Mouse (Mus musculus) neural tube, embryonic 14.5 days (tissue): ENCODE measurements around the gene Capn12. TPM values are rescaled to one million over a fixed set of nuclear protein-coding genes. Genes with fewer than 3 reads are reported as not detected.
A peak's percentile ranks its signal among the peaks of the same experiment; 100 is the strongest.

Source experiments
- ATAC-seq: fragments of 200-750 bp; cut with Nextera tagmentation; 2 replicates; pipeline ENCODE4 v1.8.0; 2017; ENCODE audit warnings: low read depth, mild to moderate bottlenecking, moderate TSS enrichment, moderate library complexity
- H3K27ac ChIP-seq: fragments of 300-500 bp; sonication (generic); 2 replicates; pipeline ENCODE4 v1.5.1; 2014; ENCODE audit warnings: low read depth, mild to moderate bottlenecking, control low read depth, low read length, moderate library complexity, mixed read lengths
- H3K27me3 ChIP-seq: fragments of 300-500 bp; sonication (generic); 2 replicates; pipeline ENCODE4 v1.6.1; 2014; ENCODE audit warnings: low read length; ENCODE audit not compliant: control insufficient read depth, insufficient read depth
- H3K36me3 ChIP-seq: fragments of 300-500 bp; sonication (generic); 2 replicates; pipeline ENCODE4 v1.6.1; 2014; ENCODE audit warnings: low read length, mixed read lengths; ENCODE audit not compliant: control insufficient read depth, insufficient read depth
- H3K4me1 ChIP-seq: fragments of 300-500 bp; sonication (generic); 2 replicates; pipeline ENCODE4 v1.6.1; 2014; ENCODE audit warnings: low read length; ENCODE audit not compliant: control insufficient read depth, insufficient read depth
- H3K4me2 ChIP-seq: fragments of 300-500 bp; sonication (generic); 2 replicates; pipeline ENCODE4 v1.6.1; 2014; ENCODE audit warnings: mild to moderate bottlenecking, low read depth, low read length, control low read depth
- H3K4me3 ChIP-seq: fragments of 300-500 bp; sonication (generic); 2 replicates; pipeline ENCODE4 v1.5.1; 2014; ENCODE audit warnings: low read depth, low read length, control low read depth, mixed read lengths
- H3K9ac ChIP-seq: fragments of 300-500 bp; sonication (generic); replicated peaks from 2 replicates; pipeline ENCODE4 v1.6.1; 2014; ENCODE audit warnings: low read depth, mild to moderate bottlenecking, control low read depth, low read length, mixed read lengths
- H3K9me3 ChIP-seq: fragments of 300-500 bp; sonication (generic); 2 replicates; pipeline ENCODE4 v1.6.1; 2016; ENCODE audit warnings: low read length; ENCODE audit not compliant: control insufficient read depth
- WGBS: fragments of 180-500 bp; shearing (Covaris S2); extraction: QIAGEN DNeasy Blood & Tissue Kit; methylation state at CpG from one replicate; pipeline ENCODE4 v1.1.7; 2014; 5-methylcytosine and 5-hydroxymethylcytosine counted together
- polyA plus RNA-seq: library from polyadenylated mRNA; unstranded; fragments of >200 nt; fragmentation: Nextera tagmentation; extraction: Ambion mirVana; gene quantifications from 2 replicates; pipeline ENCODE4 v1.2.1, GENCODE M21; 2014

Gene Capn12
- polyA plus RNA-seq, 1 experiment from 2014 or later: 0.90 TPM

DNA sequence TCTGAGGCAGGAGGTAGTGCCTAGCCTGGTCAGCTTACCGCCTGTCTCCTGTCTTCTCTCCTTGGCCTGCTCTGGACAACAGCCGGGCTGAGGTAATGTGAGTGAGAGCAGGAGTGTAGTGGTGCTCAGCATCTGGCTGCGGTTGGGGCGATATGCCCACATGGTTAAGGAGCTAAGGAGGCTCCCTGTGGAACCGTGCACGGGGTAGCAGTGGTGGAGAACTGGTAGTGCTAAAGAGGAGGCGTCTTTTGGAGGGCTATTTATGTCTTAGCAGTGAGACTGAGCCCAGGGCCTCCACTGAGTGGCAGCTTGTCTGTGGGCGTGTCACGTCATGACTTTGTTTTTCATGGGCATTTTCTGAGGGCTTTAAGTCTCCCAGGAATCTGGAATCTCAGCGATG, 22.6 kb downstream of the Capn12 start:
- ATAC-seq: no peak
- Histone ChIP-seq H3K9ac (no peak overlapping the region), H3K27ac (no peak overlapping the region), H3K4me1 (no peaks in the 10 kb centered on the region), H3K4me2 (no peak overlapping the region), H3K9me3 (no peaks in the 10 kb centered on the region), H3K36me3 (peaks cover 79% of the 10 kb centered on the region), H3K4me3 (no peak overlapping the region), H3K27me3 (no peaks in the 10 kb centered on the region)
- whole genome bisulfite sequencing: 94% methylated on average over 10 of the region's 10 CpGs

DNA sequence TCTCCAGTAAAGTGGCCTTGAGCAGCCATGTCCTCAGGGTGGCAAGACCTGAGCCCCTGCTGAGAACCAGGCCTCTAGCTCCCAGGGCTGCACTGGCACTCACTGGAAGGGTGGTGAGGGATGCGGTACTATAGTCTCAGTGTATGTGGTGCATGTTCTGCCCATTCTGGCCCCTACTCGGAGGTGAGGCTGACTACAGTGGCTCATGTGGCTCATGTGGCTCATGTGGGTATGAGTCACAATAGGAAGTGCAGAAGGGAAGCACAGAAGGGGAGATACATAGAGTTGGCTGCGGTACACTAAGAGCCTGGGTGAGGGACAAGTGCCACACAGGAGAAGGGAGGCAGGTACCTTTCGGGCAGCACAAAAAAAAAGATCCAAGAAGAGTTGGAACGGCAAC, 26.0 kb downstream of the Capn12 start:
- no peaks in the 10 kb centered on the region for H3K9me3 ChIP-seq
- peaks cover 88% of the 10 kb centered on the region for H3K36me3 ChIP-seq
- WGBS: 97% methylated on average over 5 of the region's 5 CpGs
- H3K4me3 ChIP-seq: no peak overlapping the region
- H3K4me1 ChIP-seq: no peaks in the 10 kb centered on the region
- H3K4me2 ChIP-seq: no peak overlapping the region
- H3K27me3 ChIP-seq: no peaks in the 10 kb centered on the region
- no peak overlapping the region for H3K9ac ChIP-seq
- ATAC-seq: no peak
- no peak overlapping the region for H3K27ac ChIP-seq

DNA sequence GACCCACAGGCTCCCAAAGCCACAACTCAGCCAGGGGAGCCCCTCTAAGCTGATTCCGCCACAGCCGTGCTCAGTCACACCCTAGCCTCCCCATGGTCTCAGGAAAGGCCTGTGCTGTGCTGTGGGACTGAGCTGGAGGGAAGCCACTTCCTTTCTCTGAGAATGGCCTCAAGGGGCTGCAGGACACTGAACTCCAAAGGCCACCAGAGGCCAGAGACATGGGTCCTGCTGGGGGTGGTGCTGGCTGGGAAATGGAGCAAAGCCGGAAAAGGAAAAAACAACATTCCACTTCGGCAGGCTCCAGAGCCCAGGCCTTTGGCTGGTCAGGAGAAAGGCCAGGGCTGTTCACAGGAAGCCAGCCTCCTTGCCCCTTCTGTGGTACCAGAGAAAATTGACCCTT, 30.4 kb downstream of the Capn12 start:
- H3K9ac ChIP-seq: no peak overlapping the region
- WGBS: 75% methylated on average over 4 of the region's 4 CpGs
- H3K9me3 ChIP-seq: no peaks in the 10 kb centered on the region
- no peak overlapping the region for H3K27ac ChIP-seq
- no peaks in the 10 kb centered on the region for H3K4me1 ChIP-seq
- H3K4me2 ChIP-seq: no peak overlapping the region
- H3K27me3 ChIP-seq: no peaks in the 10 kb centered on the region
- H3K36me3 ChIP-seq: peaks cover 79% of the 10 kb centered on the region
- ATAC-seq: no peak
- no peak overlapping the region for H3K4me3 ChIP-seq

DNA sequence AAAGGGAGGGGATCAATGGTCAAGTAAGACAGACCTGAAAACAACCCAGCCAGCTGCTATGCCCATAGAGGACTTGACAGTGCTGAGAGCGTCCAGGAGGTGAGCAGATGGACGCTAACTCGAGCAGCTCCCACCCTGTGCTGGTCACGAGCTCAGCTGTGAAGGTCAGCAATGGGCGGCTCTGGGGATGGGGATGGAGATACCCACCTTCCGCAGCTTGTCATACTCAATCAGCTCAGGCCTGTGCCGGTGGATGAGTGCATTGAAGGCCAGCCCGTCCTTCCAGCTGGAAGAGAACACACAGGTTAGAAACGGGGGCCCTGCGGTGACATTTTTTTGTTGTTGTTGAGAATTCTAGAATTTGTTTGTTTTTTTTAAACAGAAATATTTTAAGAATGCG, 31.9 kb downstream of the Capn12 start:
- H3K36me3 ChIP-seq: peaks cover 69% of the 10 kb centered on the region
- 85% methylated on average over 11 of the region's 11 CpGs for WGBS
- no peak for ATAC-seq

DNA sequence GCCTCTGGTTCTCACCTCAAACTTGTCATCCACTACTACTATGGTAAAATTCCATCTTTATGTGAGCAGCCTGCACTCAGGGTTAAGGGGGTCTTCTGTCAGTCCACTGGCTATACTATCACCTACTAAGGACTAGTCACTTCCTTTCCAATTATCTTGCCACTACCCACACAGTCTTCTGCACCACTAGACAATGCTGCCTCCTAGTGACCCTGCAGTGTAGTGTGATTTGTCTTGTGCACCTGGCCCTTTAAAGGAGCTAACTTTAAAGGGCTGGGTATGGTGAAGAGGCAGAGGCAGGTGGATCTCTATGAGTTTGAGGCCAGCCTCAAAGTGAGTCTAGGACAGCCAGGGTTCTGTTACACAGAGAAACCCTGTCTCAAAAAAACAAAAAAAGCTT, 35.3 kb downstream of the Capn12 start:
- Histone ChIP-seq H3K27me3 (no peaks in the 10 kb centered on the region), H3K27ac (no peak overlapping the region), H3K4me2 (no peak overlapping the region), H3K4me1 (peaks cover 7% of the 10 kb centered on the region; the same call in 1 of the 2 replicates), H3K9ac (no peak overlapping the region), H3K4me3 (no peak overlapping the region), H3K9me3 (no peaks in the 10 kb centered on the region), H3K36me3 (peaks cover 46% of the 10 kb centered on the region)
- ATAC-seq: no peak

More for the DNA sequence above, 31.9 kb downstream of the Capn12 start:
- no peak overlapping the region for H3K4me3 ChIP-seq
- no peaks in the 10 kb centered on the region for H3K4me1 ChIP-seq
- no peak overlapping the region for H3K4me2 ChIP-seq
- H3K27me3 ChIP-seq: no peaks in the 10 kb centered on the region
- no peak overlapping the region for H3K27ac ChIP-seq
- H3K9ac ChIP-seq: no peak overlapping the region
- no peaks in the 10 kb centered on the region for H3K9me3 ChIP-seq

DNA sequence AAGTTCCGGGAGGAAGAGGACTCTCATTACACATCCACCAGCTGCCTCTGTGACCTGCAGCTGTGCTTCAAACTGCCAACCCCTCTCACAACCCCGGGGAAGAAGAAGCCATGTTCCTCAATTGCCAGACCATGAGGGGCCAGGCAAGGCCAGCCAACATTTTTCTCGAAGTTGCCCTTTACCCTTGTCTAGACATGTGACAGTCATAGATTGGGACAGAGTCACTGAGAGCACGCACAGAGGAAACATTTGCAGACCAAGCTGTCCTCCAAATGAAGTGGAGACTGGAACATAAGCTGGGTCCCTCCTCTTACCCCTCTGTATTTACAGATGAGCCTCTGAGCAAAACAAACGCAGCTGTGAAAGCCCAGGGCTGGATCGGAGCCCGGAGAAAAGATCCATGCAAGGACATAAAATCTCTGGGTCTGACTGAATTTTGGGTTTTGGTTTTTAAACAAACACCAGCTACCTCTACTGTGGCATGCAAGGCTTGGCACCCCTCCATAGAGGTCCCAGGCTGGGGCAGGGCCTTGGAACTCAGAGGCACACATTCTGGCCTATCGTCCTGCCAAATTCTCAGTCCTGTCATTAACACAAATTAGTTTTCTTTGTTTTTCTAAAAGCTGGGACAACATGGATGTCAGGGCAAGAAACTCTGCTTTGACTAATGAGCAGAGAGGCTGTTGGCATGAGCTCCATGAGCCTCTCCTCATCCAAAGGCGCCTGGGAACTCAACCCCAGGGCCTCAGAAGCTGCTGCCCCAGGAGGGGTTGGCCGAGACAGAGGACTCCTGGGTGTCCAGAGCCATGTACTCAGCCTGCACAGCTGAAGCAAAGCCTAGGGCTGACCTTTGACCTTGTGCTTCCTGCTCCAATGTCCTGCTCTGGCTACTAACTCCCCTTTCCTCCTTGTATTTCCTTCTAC, 36.5 kb downstream of the Capn12 start:
- Histone ChIP-seq H3K27me3 (no peaks in the 10 kb centered on the region), H3K4me3 (no peak overlapping the region), H3K4me1 (peaks cover 9% of the 10 kb centered on the region; the same call in 1 of the 2 replicates), H3K27ac (0 out of 2 replicates have a peak overlapping the region, but pooled peaks have one; percentile 2), H3K9me3 (no peaks in the 10 kb centered on the region), H3K9ac (no peak overlapping the region), H3K4me2 (no peak overlapping the region), H3K36me3 (peaks cover 34% of the 10 kb centered on the region)
- no peak for ATAC-seq
- 74% methylated on average over 10 of the region's 10 CpGs for WGBS

DNA sequence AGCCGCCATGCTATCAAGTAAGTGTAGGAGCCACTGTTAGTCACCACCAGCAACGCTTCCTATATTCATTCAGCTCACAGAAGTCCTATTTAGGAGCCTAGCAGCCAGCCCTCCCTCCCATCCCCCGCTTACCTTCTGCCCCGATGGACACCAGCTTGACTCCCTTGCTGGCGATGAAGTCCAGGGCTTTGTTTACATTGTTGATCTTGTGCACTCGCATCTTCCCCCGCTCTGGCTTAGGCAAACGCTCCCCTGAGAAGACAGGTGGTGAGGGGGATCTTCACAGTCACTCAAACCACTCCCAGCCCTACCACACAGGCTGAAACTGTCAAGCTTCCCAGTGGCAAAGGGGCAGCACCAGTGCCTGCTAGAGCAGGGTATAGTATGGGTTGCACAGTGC, 37.3 kb downstream of the Capn12 start:
- Histone ChIP-seq H3K27me3 (no peaks in the 10 kb centered on the region), H3K4me2 (no peak overlapping the region), H3K9ac (no peak overlapping the region), H3K36me3 (peaks cover 29% of the 10 kb centered on the region), H3K27ac (peak overlapping the region; percentile 16; the same call in 1 of the 2 replicates), H3K4me1 (peaks cover 17% of the 10 kb centered on the region), H3K4me3 (no peak overlapping the region), H3K9me3 (no peaks in the 10 kb centered on the region)
- no peak for ATAC-seq
- 74% methylated on average over 8 of the region's 8 CpGs for WGBS

DNA sequence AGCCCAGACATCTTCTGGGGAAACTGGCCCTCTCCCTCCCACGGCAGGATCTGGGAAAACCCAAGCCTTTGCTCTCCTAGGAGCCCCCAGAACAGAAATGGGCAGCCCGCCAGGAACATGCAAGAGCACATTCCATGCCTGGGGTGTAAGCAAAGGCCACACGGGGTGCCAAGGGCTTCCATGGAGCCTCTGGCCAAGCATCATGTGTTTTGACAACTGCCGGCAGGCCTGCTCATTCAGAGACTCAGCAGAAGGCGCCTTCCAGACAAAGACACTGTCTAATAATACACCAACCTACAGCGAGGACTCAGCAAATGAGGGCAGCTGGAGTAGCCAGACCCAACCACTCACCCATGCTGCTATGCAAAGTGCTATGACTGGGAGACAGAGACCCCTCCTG, 38.6 kb downstream of the Capn12 start:
- H3K4me2 ChIP-seq: no peak overlapping the region
- peaks cover 23% of the 10 kb centered on the region for H3K36me3 ChIP-seq
- no peaks in the 10 kb centered on the region for H3K27me3 ChIP-seq
- peak; percentile 49; the same call in 1 of the 2 replicates for ATAC-seq
- H3K4me1 ChIP-seq: peaks cover 29% of the 10 kb centered on the region
- no peaks in the 10 kb centered on the region for H3K9me3 ChIP-seq
- H3K27ac ChIP-seq: no peak overlapping the region
- 35% methylated on average over 6 of the region's 6 CpGs for WGBS
- H3K9ac ChIP-seq: no peak overlapping the region
- no peak overlapping the region for H3K4me3 ChIP-seq

DNA sequence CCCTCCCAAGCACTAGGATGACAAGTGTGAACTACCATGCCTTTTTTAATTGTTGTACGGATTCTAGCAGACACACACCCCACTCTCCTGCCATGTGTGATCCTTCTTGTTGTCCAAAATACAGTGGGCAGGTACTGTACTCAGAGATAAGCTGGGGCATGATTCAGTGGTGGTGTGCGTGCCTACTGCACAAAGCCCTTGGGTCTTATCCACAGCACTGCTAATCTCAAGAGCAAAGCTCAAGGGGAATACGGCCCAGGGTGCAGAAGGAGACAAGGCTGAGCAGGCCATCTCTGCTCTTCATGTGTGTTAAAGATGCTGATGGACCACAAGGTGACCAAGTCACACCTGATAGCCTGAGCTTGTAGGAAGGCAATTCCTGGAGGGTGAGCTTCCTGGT, 40.0 kb downstream of the Capn12 start:
- Histone ChIP-seq H3K9me3 (no peaks in the 10 kb centered on the region), H3K27me3 (no peaks in the 10 kb centered on the region), H3K27ac (0 out of 2 replicates have a peak overlapping the region, but pooled peaks have one; percentile 3), H3K4me2 (no peak overlapping the region), H3K36me3 (peaks cover 9% of the 10 kb centered on the region; the same call in 1 of the 2 replicates), H3K9ac (no peak overlapping the region), H3K4me3 (no peak overlapping the region), H3K4me1 (peaks cover 42% of the 10 kb centered on the region)
- WGBS: 88% methylated on average over 3 of the region's 3 CpGs
- ATAC-seq: no peak
